Mouse (Mus musculus) heart, postnatal 10 days (tissue): ENCODE measurements at regions not wholly inside any gene's neighbourhood (a gene's known extent, or its start where the extent isn't known, plus 50 kb on each side); places are given as distances from the start of the nearest gene placed in this dataset.
"Not testable (repeated sequence)": the region's sequence is repeated elsewhere in the genome, so short reads cannot be mapped to it uniquely, and the experiment has no call there.

ENCODE experiments used
- DNase-seq, 2 experiments: peaks; one replicate each; pipeline ENCODE4 v3.0.0; 2021
- intact Hi-C: fragments of 180-260 bp; cut with DNase I; formaldehyde crosslinking; loops from one replicate; pipeline ENCODE4 v1.15.1; 2025

GRCm38 (mm10) chr14:86329176-86329575 is 811.9 kb downstream of the Diaph3 start:
- intact Hi-C loops = no loop called here
- DNase-seq = no peak

- no peak for DNase-seq
- intact Hi-C loops = no loop called here
These were observed 813.4 kb downstream of the Diaph3 start for GRCm38 (mm10) chr14:86327646-86328045.

GRCm38 (mm10) chr14:86322365-86322764 is 818.7 kb downstream of the Diaph3 start:
- intact Hi-C loops = loop anchor here (1.0 to 2.0 kb wide), 2 partner anchors 10 to 14 kb away; no protein-coding TSS in a partner anchor
- DNase-seq = no peak

- no peak for DNase-seq
- intact Hi-C loops = loop anchor here (10.0 kb wide), 1 partner anchor 469 kb away; no protein-coding TSS in a partner anchor
These were observed 825.1 kb downstream of the Diaph3 start for GRCm38 (mm10) chr14:86315974-86316373.

GRCm38 (mm10) chr14:86308949-86309543 is 832.0 kb downstream of the Diaph3 start:
- intact Hi-C loops = loop anchor here (2.0 to 5.0 kb wide), 3 partner anchors 30 to 1017 kb away; no protein-coding TSS in a partner anchor
- peak in 1 of 2 experiments; percentile 16 for DNase-seq

- DNase-seq = peak; percentile 70 to 72
- intact Hi-C loops = loop anchor here (1.0 to 5.0 kb wide), 4 partner anchors 31 to 1016 kb away; no protein-coding TSS in a partner anchor
These were observed 833.2 kb downstream of the Diaph3 start for GRCm38 (mm10) chr14:86307806-86308205.

- intact Hi-C loops = no loop called here
- no peak for DNase-seq
These were observed 839.4 kb downstream of the Diaph3 start for GRCm38 (mm10) chr14:86301666-86302065.

GRCm38 (mm10) chr14:86300811-86301210 is 840.2 kb downstream of the Diaph3 start:
- no peak for DNase-seq
- intact Hi-C loops = no loop called here

- no peak for DNase-seq
- intact Hi-C loops = no loop called here
These were observed 843.0 kb downstream of the Diaph3 start for GRCm38 (mm10) chr14:86297991-86298390.

- DNase-seq, intact Hi-C loops: not testable (repeated sequence)
These were observed 846.4 kb downstream of the Diaph3 start for GRCm38 (mm10) chr14:86294606-86295005.

- DNase-seq = no peak
- intact Hi-C loops = no loop called here
These were observed 847.2 kb downstream of the Diaph3 start for GRCm38 (mm10) chr14:86293804-86294203.

- intact Hi-C loops = no loop called here
- DNase-seq = peak in 1 of 2 experiments; percentile 8
These were observed 847.7 kb downstream of the Diaph3 start for GRCm38 (mm10) chr14:86293371-86293770.

- no peak for DNase-seq
- intact Hi-C loops = no loop called here
These were observed 850.5 kb downstream of the Diaph3 start for GRCm38 (mm10) chr14:86290556-86290955.

- no peak for DNase-seq
- intact Hi-C loops = no loop called here
These were observed 879.3 kb downstream of the Diaph3 start for GRCm38 (mm10) chr14:86261640-86262230.

- intact Hi-C loops = no loop called here
- DNase-seq = no peak
These were observed 886.8 kb downstream of the Diaph3 start for GRCm38 (mm10) chr14:86254196-86254595.

GRCm38 (mm10) chr14:86251617-86252016 is 889.4 kb downstream of the Diaph3 start:
- intact Hi-C loops = no loop called here
- no peak for DNase-seq

- DNase-seq = no peak
- intact Hi-C loops = no loop called here
These were observed 893.3 kb downstream of the Diaph3 start for GRCm38 (mm10) chr14:86247686-86248085.

GRCm38 (mm10) chr14:86246770-86247169 is 894.3 kb downstream of the Diaph3 start:
- DNase-seq = no peak
- intact Hi-C loops = no loop called here

GRCm38 (mm10) chr14:86243662-86244061 is 897.4 kb downstream of the Diaph3 start:
- intact Hi-C loops = no loop called here

GRCm38 (mm10) chr14:86242836-86243235 is 898.2 kb downstream of the Diaph3 start:
- no peak for DNase-seq
- intact Hi-C loops = no loop called here

More at GRCm38 (mm10) chr14:86243662-86244061, 897.4 kb downstream of the Diaph3 start:
- DNase-seq = no peak

- DNase-seq = no peak
- intact Hi-C loops = no loop called here
These were observed 901.9 kb downstream of the Diaph3 start for GRCm38 (mm10) chr14:86239090-86239489.

- no peak for DNase-seq
- intact Hi-C loops = no loop called here
These were observed 907.7 kb downstream of the Diaph3 start for GRCm38 (mm10) chr14:86233305-86233704.
